Comparison of ENCODE assay signal across 28 mouse cellular contexts in the genomic region with DNA sequence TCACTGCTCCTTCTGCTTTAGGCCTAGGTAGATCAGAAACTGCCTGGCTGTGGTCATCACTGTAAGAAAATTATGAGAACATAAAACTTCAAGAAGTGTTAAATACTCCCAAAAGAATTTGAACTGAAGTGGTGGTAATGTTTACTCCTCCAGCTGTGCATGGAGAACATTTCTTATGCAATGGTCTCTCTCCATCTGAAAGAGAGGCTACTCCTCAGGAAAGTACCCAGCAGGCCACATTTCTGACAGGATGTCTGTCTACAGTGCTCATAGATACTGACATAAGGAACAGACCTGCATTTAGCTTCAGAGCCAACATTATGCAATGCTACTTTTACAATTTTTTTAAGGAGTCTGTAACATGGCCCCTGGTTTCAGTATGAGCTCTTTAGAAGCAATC.
"Had no signal": no experiment of that assay in that cellular context is flagged by ENCODE, and none has a peak within 500 bp of the region (broad histone marks: within the 10 kb centered on the region; RNA-seq: fewer than 3 reads in every experiment).

No protein-coding gene starts in this region.

- DNase-seq: cerebellum, adult 2 months; cerebellum, adult 8-10 months; cerebellum, adult 9-10 months; cerebellum, adult 9-11 months; cerebellum, postnatal 10 days; cerebellum, postnatal 14 days; cerebellum, postnatal 25 days; cerebellum, postnatal 36 days; embryo, embryonic 11 days; forebrain, postnatal 0 days; gastrocnemius, adult 2 months; gastrocnemius, postnatal 10 days; gastrocnemius, postnatal 14 days; gastrocnemius, postnatal 25 days; gastrocnemius, postnatal 36 days; heart, adult 11 months; heart, adult 18-20 months had no signal

- ATAC-seq: forebrain, embryonic 13.5 days; forebrain, embryonic 14.5 days; forebrain, embryonic 15.5 days; forebrain, embryonic 16.5 days; forebrain, postnatal 0 days had no signal

- H3K9ac ChIP-seq: embryonic facial prominence, embryonic 12.5 days; embryonic facial prominence, embryonic 13.5 days; embryonic facial prominence, embryonic 15.5 days; forebrain, embryonic 12.5 days; forebrain, embryonic 13.5 days; forebrain, embryonic 15.5 days; forebrain, postnatal 0 days had no signal

- H3K9me3 ChIP-seq: embryonic facial prominence, embryonic 10.5 days; embryonic facial prominence, embryonic 12.5 days; embryonic facial prominence, embryonic 13.5 days; embryonic facial prominence, embryonic 15.5 days; forebrain, embryonic 10.5 days; forebrain, embryonic 12.5 days; forebrain, embryonic 13.5 days; forebrain, embryonic 15.5 days had no signal

- H3K4me1 ChIP-seq: embryonic facial prominence, embryonic 10.5 days; embryonic facial prominence, embryonic 12.5 days; embryonic facial prominence, embryonic 13.5 days; embryonic facial prominence, embryonic 15.5 days; forebrain, embryonic 10.5 days; forebrain, embryonic 12.5 days; forebrain, embryonic 13.5 days; forebrain, embryonic 15.5 days had no signal

- H3K27ac ChIP-seq: embryonic facial prominence, embryonic 10.5 days; embryonic facial prominence, embryonic 12.5 days; embryonic facial prominence, embryonic 13.5 days; embryonic facial prominence, embryonic 15.5 days; forebrain, embryonic 10.5 days; forebrain, embryonic 12.5 days; forebrain, embryonic 13.5 days; forebrain, embryonic 15.5 days; gastrocnemius, adult 2 months had no signal

- H3K4me3 ChIP-seq: embryonic facial prominence, embryonic 10.5 days; embryonic facial prominence, embryonic 12.5 days; embryonic facial prominence, embryonic 13.5 days; embryonic facial prominence, embryonic 15.5 days; erythroblast, embryonic 14.5 days; forebrain, embryonic 10.5 days; forebrain, embryonic 12.5 days; forebrain, embryonic 13.5 days; forebrain, embryonic 15.5 days; gastrocnemius, adult 2 months had no signal

- H3K36me3 ChIP-seq: embryonic facial prominence, embryonic 10.5 days; embryonic facial prominence, embryonic 12.5 days; embryonic facial prominence, embryonic 13.5 days; embryonic facial prominence, embryonic 15.5 days; forebrain, embryonic 10.5 days; forebrain, embryonic 12.5 days; forebrain, embryonic 15.5 days had no signal

- H3K27me3 ChIP-seq: embryonic facial prominence, embryonic 12.5 days; embryonic facial prominence, embryonic 13.5 days; embryonic facial prominence, embryonic 15.5 days; forebrain, embryonic 12.5 days; forebrain, embryonic 13.5 days; forebrain, embryonic 15.5 days had no signal

- H3K4me2 ChIP-seq: embryonic facial prominence, embryonic 12.5 days; embryonic facial prominence, embryonic 13.5 days; embryonic facial prominence, embryonic 15.5 days; forebrain, embryonic 12.5 days; forebrain, embryonic 13.5 days; forebrain, embryonic 15.5 days had no signal
